Comparison of ENCODE assay signal across 8 mouse cellular contexts in the genomic region with DNA sequence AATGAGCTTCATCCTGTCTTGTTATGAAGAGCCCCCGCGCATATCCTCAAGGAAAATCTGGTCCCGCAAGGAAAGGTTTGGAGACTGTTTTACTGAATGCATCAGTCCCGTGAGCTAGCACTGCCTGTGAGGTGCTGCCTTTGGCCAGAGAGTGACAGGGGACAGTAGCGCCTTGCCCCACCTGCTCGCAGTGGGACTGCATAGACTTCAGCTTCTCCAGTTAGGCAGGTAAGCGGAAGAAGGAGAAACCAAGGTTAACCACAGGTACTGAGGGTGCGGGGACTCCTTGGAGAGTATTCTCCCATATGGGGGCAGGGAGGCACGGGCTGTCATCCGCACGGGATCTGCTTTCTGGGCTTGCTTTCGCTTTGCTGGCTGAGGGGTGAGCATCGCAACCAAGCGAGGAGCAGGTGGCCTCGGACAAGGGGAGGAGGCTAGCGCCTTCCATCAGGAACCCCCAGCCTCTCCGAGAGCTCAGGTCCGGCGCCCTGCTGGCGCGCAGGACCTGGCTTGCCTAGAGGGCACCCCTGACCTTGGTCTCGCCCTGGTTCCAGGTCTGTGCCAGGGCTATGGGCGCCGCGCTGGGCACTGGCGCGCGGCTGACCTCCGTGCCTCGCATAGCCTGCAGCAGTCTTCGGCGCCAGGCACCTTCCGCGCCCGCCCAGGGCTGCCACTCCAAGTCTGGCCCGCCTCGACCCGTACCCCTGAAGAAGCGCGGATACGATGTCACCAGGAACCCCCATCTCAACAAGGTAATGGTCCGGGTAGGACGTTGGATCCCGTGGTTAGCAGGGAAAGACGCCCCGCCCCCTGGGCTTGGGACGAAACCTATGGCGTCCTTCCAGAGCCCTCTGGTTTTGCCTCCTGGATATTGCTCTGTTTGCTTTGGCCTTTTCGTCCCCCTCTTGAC. TPM values are rescaled to one million over a fixed set of nuclear protein-coding genes. Genes with fewer than 3 reads are reported as not detected.
DNase-seq lines count a peak whose midpoint lies in the region; ATAC-seq lines count a peak whose summit lies in the region.

A gene (plus strand): TSS at position 51 of the 910 bp plus-strand sequence.

- ATAC-seq in hindbrain, embryonic 12.5 days (ENCODE audit: low FRiP score), result peak; percentile 79
- ATAC-seq in lung, embryonic 16.5 days (ENCODE audit: low read depth), result peak; percentile 72
- ATAC-seq in CD4-positive, CD25-positive, alpha-beta regulatory T cell, adult 4 months, result no peak

- peaks cover 8% of the 10 kb centered on the region; the same call in 1 of the 2 replicates for H3K27me3 ChIP-seq in hindbrain, embryonic 12.5 days
- no peaks in the 10 kb centered on the region for H3K27me3 ChIP-seq in lung, embryonic 16.5 days (ENCODE audit: control insufficient read depth, insufficient read depth, low read depth, low read length)

- H3K4me2 ChIP-seq in hindbrain, embryonic 12.5 days (replicated peaks), result peak within 1 kb of the TSS; percentile 99
- peak within 1 kb of the TSS; percentile 92 for H3K4me2 ChIP-seq in lung, embryonic 16.5 days (ENCODE audit: low read depth, low read length)

- no peaks in the 10 kb centered on the region for H3K9me3 ChIP-seq in hindbrain, embryonic 12.5 days (replicated peaks)
- H3K9me3 ChIP-seq in lung, embryonic 16.5 days (ENCODE audit: control insufficient read depth, low read length), result no peaks in the 10 kb centered on the region

- H3K4me1 ChIP-seq in hindbrain, embryonic 12.5 days, result peaks cover 12% of the 10 kb centered on the region
- peaks cover 7% of the 10 kb centered on the region for H3K4me1 ChIP-seq in lung, embryonic 16.5 days (replicated peaks; ENCODE audit: control insufficient read depth, insufficient read depth, low read length)

- H3K9ac ChIP-seq in hindbrain, embryonic 12.5 days, result peak within 1 kb of the TSS; percentile 67
- H3K9ac ChIP-seq in lung, embryonic 16.5 days (ENCODE audit: low read length), result peak within 1 kb of the TSS; percentile 73

- no peak within 1 kb of the TSS for H3K27ac ChIP-seq in hindbrain, embryonic 12.5 days
- no peak within 1 kb of the TSS for H3K27ac ChIP-seq in lung, embryonic 16.5 days (ENCODE audit: low read length)

- H3K4me3 ChIP-seq in hindbrain, embryonic 12.5 days, result peak within 1 kb of the TSS; percentile 63
- H3K4me3 ChIP-seq in lung, embryonic 16.5 days (ENCODE audit: low read length), result peak within 1 kb of the TSS; percentile 69

- no peaks in the 10 kb centered on the region for H3K36me3 ChIP-seq in hindbrain, embryonic 12.5 days
- H3K36me3 ChIP-seq in lung, embryonic 16.5 days (ENCODE audit: control insufficient read depth, insufficient read depth, low read length), result no peaks in the 10 kb centered on the region

- WGBS in hindbrain, embryonic 12.5 days, result 5% methylated on average over 49 of the region's 49 CpGs
- 4% methylated on average over 49 of the region's 49 CpGs for WGBS in lung, embryonic 16.5 days

- DNase-seq in adrenal gland, adult 2 months, result peak; percentile 85
- DNase-seq in cerebellum, postnatal 25 days, result peak; percentile 90 to 93
- DNase-seq in frontal cortex, postnatal 36 days (ENCODE audit: low spot score in 2 of 2), result peak; percentile 59 to 70
- DNase-seq in layer of hippocampus, postnatal 25 days (ENCODE audit: extremely low spot score in 1 of 2, low spot score in 1 of 2), result peak; percentile 54 to 55
- peak; percentile 77 for DNase-seq in retina, postnatal 1 day

RNA-seq across cellular contexts. Expression of the gene that starts here (rescaled TPM):
- total RNA-seq in adrenal gland, adult 2 months (2021), result 10 to 100 TPM; 14.0 to 32.2 TPM
- polyA plus RNA-seq in adrenal gland, adult 2 months (2012; rRNA removed), result 5.3 and 5.6 TPM in 2 replicates
- 1.2 and 1.3 TPM in 2 replicates for polyA plus RNA-seq in hindbrain, embryonic 12.5 days (2016; fragmentation: Nextera tagmentation; extraction: Ambion mirVana)
- total RNA-seq in layer of hippocampus, postnatal 25 days (2021), result 10 to 100 TPM; 85.8 to 90.6 TPM
- 1.6 and 2.8 TPM in 2 replicates for polyA plus RNA-seq in lung, embryonic 16.5 days (2015; fragmentation: Nextera tagmentation; extraction: Ambion mirVana)
- polyA plus RNA-seq in CD4-positive, CD25-positive, alpha-beta regulatory T cell, adult 4 months (2017; shearing (Covaris generic)), result under 1 TPM in 1 of 2 experiments, not detected in 1; 0.11 TPM
